Mouse (Mus musculus) macrophage (primary cell): ENCODE data around the gene Scgb1b17. TPM values are rescaled to one million over a fixed set of nuclear protein-coding genes. Genes with fewer than 3 reads are reported as not detected.
"Not testable (repeated sequence)": the region's sequence is repeated elsewhere in the genome, so short reads cannot be mapped to it uniquely, and the experiment has no call there.

Experiments
- H3K27ac ChIP-seq: fragments of 350-480 bp; formaldehyde crosslinking; 2 replicates; pipeline ENCODE4 v1.9.0; 2021
- H3K36me3 ChIP-seq: fragments of 350-480 bp; formaldehyde crosslinking; 2 replicates; pipeline ENCODE4 v1.9.0; 2021; ENCODE audit errors: inconsistent target
- H3K4me3 ChIP-seq: fragments of 350-480 bp; formaldehyde crosslinking; 2 replicates; pipeline ENCODE4 v1.9.0; 2021; ENCODE audit errors: inconsistent target
- H3K79me2 ChIP-seq: fragments of 350-480 bp; formaldehyde crosslinking; 2 replicates; pipeline ENCODE4 v1.9.0; 2021; ENCODE audit errors: inconsistent target
- polyA plus RNA-seq: library from polyadenylated mRNA; stranded (reverse); fragments of 250-400 nt; gene quantifications from 3 replicates; pipeline ENCODE4 v1.2.4, GENCODE M21; 2018; ENCODE audit warnings: inconsistent platforms
- total RNA-seq, 78 experiments: library from RNA; depleted of rRNA; stranded (reverse); fragments of 250-400 nt; gene quantifications; 1 replicate in 9 of 78; 2 replicates in 24 of 78; 3 replicates in 43 of 78; 4 replicates in 2 of 78; pipeline ENCODE4 v1.2.4; 2018; ENCODE audit warnings: inconsistent platforms in 56 of 78

The Scgb1b17 gene
- total RNA-seq (2018; cell fraction: chromatin; rRNA removed) = not detected
- not detected for total RNA-seq (2018; cell fraction: cytosol; rRNA removed)
- not detected for total RNA-seq (2018; cell fraction: nucleus; rRNA removed)
- not detected in 3 replicates for polyA plus RNA-seq

DNA sequence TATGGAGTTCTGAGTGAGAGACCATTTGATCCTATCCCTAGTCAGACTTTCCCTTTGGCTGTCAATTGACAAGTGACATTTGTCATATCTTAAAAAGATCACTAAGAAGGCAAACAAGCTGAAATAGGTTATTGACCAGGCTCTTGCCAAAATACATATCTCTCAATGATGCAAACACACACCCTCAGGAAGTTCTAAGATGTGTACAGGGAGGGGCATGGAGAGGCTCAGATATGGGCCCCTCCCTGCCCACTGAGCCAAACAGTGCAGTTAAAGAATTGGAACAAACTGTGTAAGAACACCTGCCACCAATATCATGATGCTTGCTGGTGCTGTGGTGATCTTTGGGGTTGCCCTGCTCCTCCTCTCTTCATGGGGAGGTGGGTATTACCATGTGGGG is at the start of gene Scgb1b17:
Gene Scgb1b17, plus strand, starts transcription at position 301 of the 400 bp plus-strand sequence.
- not testable (repeated sequence) for H3K79me2 ChIP-seq, H3K36me3 ChIP-seq, H3K27ac ChIP-seq, H3K4me3 ChIP-seq

GRCm38 (mm10) chr7:33056461-33056860 is 6.8 kb upstream of the Scgb1b17 start, which contains the start of gene Scgb2b17:
Gene Scgb2b17, minus strand, starts transcription at chr7:33056561.
- not testable (repeated sequence) for H3K27ac ChIP-seq, H3K79me2 ChIP-seq, H3K4me3 ChIP-seq, H3K36me3 ChIP-seq

Other genes with a start within 250 kb of the Scgb1b17 start
- not detected in 3 replicates for gene Scgb2b15, start 233.8 kb upstream of the Scgb1b17 start, polyA plus RNA-seq
- gene Scgb1b15, start 226.9 kb upstream of the Scgb1b17 start, polyA plus RNA-seq = not detected in 3 replicates
- gene Scgb2b17, start 6.9 kb upstream of the Scgb1b17 start, polyA plus RNA-seq = not detected in 3 replicates
- not detected in 3 replicates for gene Scgb2b18, start 110.4 kb downstream of the Scgb1b17 start, polyA plus RNA-seq
- not detected in 3 replicates for gene Scgb1b18, start 122.1 kb downstream of the Scgb1b17 start, polyA plus RNA-seq
- gene Scgb2b19, start 216.9 kb downstream of the Scgb1b17 start, polyA plus RNA-seq = not detected in 3 replicates
- not detected in 3 replicates for gene Scgb1b19, start 223.8 kb downstream of the Scgb1b17 start, polyA plus RNA-seq